Mouse (Mus musculus) forebrain, embryonic 11.5 days (tissue): Measurements from ENCODE around the gene Cma1. TPM values are rescaled to one million over a fixed set of nuclear protein-coding genes. Genes with fewer than 3 reads are reported as not detected.

Experiments
- ATAC-seq: fragments of 200-750 bp; cut with Nextera tagmentation; replicated peaks from 2 replicates; pipeline ENCODE4 v1.8.0; 2017; ENCODE audit warnings: moderate TSS enrichment; ENCODE audit not compliant: low FRiP score
- DNase-seq: peaks from one replicate; pipeline ENCODE4 v3.0.0-alpha.2; 2017; ENCODE audit warnings: low spot score
- H3K27ac ChIP-seq: fragments of 300-500 bp; sonication (generic); 2 replicates; pipeline ENCODE4 v1.5.1; 2014; ENCODE audit warnings: low read depth, low read length
- H3K27me3 ChIP-seq: fragments of 300-500 bp; sonication (generic); 2 replicates; pipeline ENCODE4 v1.6.1; 2014; ENCODE audit warnings: mild to moderate bottlenecking, low read length, mixed read lengths; ENCODE audit not compliant: control insufficient read depth, insufficient read depth
- H3K36me3 ChIP-seq: fragments of 300-500 bp; sonication (generic); 2 replicates; pipeline ENCODE4 v1.6.1; 2014; ENCODE audit warnings: mild to moderate bottlenecking, low read length, moderate library complexity, mixed read lengths; ENCODE audit not compliant: control insufficient read depth, insufficient read depth
- H3K4me1 ChIP-seq: fragments of 300-500 bp; sonication (generic); replicated peaks from 2 replicates; pipeline ENCODE4 v1.6.1; 2014; ENCODE audit warnings: low read length, mixed read lengths; ENCODE audit not compliant: control insufficient read depth, insufficient read depth
- H3K4me2 ChIP-seq: fragments of 300-500 bp; sonication (generic); 2 replicates; pipeline ENCODE4 v1.6.1; 2014; ENCODE audit warnings: low read depth, mild to moderate bottlenecking, low read length, moderate library complexity, mixed read lengths; ENCODE audit not compliant: severe bottlenecking
- H3K4me3 ChIP-seq: fragments of 300-500 bp; sonication (generic); 2 replicates; pipeline ENCODE4 v1.5.1; 2014; ENCODE audit warnings: low read depth, low read length
- H3K9ac ChIP-seq: fragments of 300-500 bp; sonication (generic); 2 replicates; pipeline ENCODE4 v1.6.1; 2014; ENCODE audit warnings: low read length
- H3K9me3 ChIP-seq: fragments of 300-500 bp; sonication (generic); 2 replicates; pipeline ENCODE4 v1.6.1; 2016; ENCODE audit warnings: low read length, mixed read lengths; ENCODE audit not compliant: control insufficient read depth
- WGBS: fragments of 180-500 bp; shearing (Covaris S2); extraction: QIAGEN DNeasy Blood & Tissue Kit; methylation state at CpG from one replicate; pipeline ENCODE4 v1.1.7; 2014; 5-methylcytosine and 5-hydroxymethylcytosine counted together
- polyA plus RNA-seq: library from polyadenylated mRNA; unstranded; fragments of >200 nt; fragmentation: Nextera tagmentation; extraction: Ambion mirVana; gene quantifications from 2 replicates; pipeline ENCODE4 v1.2.1, GENCODE M21; 2014

Cma1 gene
- polyA plus RNA-seq, 1 experiment from 2014 or later, result not detected

DNA sequence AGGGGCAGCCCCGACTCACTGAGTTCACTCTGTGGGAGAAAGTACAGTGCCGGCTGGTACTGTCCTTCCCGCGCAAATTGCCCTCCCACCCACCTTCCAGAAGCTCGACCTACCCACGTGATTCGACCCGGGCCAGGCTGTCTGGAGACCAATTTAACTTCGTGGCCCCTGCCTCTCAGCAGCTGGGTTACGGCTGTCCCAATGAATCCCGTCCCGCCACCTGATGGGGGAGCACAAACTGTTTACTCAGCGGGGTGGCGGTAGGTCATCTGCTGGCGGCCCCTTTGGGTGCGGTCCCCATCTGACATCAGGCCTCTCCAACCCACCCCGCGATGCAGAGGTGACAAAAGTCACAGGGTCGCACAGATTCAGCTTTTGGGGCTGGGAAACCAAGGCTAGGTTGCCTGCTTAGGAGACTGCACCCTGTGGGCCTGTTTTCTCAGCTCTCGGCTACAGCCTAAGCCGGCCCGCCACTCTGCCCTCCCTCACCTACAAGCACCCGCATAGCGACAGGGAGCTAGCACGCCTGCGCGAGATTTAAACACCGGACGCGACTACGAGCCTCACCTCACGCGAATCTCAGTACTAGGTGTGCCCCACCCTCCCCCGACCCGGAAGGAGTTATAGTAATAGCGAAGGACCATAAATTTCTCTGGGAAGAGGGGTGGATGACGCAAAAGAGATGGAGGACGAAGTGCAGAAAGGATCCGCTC is 44.6 kb downstream of the Cma1 start, which contains the start of gene Sdr39u1:
Sdr39u1 (minus strand) TSS at position 593 of the 713 bp plus-strand sequence.
- H3K27ac ChIP-seq, result no peak within 1 kb of the TSS
- peak within 1 kb of the TSS; percentile 40 for H3K4me3 ChIP-seq
- ATAC-seq (peak; percentile 89), DNase-seq (peak; percentile 89)
- H3K9ac ChIP-seq, result peak within 1 kb of the TSS; percentile 68
- H3K27me3 ChIP-seq, result no peaks in the 10 kb centered on the region
- peaks cover 9% of the 10 kb centered on the region; the same call in 1 of the 2 replicates for H3K4me1 ChIP-seq
- H3K4me2 ChIP-seq, result peak within 1 kb of the TSS; percentile 82
- H3K36me3 ChIP-seq, result peaks cover 3% of the 10 kb centered on the region; the same call in 1 of the 2 replicates
- 6% methylated on average over 39 of the region's 39 CpGs for WGBS
- no peaks in the 10 kb centered on the region for H3K9me3 ChIP-seq

DNA sequence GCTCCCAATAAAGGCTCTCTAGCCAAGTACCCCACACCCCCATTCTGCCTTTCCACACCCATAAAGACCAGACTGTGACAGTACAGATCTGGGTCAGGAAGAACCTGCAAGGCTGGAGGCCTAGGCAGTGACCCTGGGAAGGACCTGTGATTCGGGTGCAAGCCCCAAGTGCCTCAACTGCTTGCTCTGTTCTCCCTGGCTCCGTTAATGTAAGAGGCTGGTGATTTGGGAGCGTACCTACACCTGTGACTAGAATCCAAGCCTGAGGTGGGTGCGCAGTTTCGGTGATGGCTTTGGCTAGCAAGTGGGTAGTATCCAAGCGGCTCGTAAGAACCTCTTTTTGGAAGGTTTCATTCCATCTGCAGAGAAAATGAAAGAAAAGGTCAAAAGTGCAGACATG is 45.5 kb downstream of the Cma1 start:
- H3K27ac ChIP-seq, result no peak overlapping the region
- no peaks in the 10 kb centered on the region for H3K9me3 ChIP-seq
- H3K4me3 ChIP-seq, result no peak overlapping the region
- H3K4me2 ChIP-seq, result no peak overlapping the region
- H3K36me3 ChIP-seq, result peaks cover 3% of the 10 kb centered on the region; the same call in 1 of the 2 replicates
- no peak for ATAC-seq
- H3K27me3 ChIP-seq, result no peaks in the 10 kb centered on the region
- 90% methylated on average over 7 of the region's 7 CpGs for WGBS
- H3K4me1 ChIP-seq, result peaks cover 9% of the 10 kb centered on the region; the same call in 1 of the 2 replicates
- no peak overlapping the region for H3K9ac ChIP-seq
- DNase-seq, result no peak

- H3K4me3 ChIP-seq, result no peak overlapping the region
- no peaks in the 10 kb centered on the region for H3K9me3 ChIP-seq
- no peak overlapping the region for H3K4me2 ChIP-seq
- ATAC-seq, result no peak
- H3K27me3 ChIP-seq, result no peaks in the 10 kb centered on the region
- peaks cover 9% of the 10 kb centered on the region; the same call in 1 of the 2 replicates for H3K4me1 ChIP-seq
- H3K27ac ChIP-seq, result no peak overlapping the region
- WGBS, result 90% methylated on average over 12 of the region's 12 CpGs
- no peak overlapping the region for H3K9ac ChIP-seq
- DNase-seq, result no peak
- peaks cover 3% of the 10 kb centered on the region; the same call in 1 of the 2 replicates for H3K36me3 ChIP-seq
Measured at GRCm38 (mm10) chr14:55897671-55898070, 46.8 kb downstream of the Cma1 start.

Other genes with a start within 250 kb of the Cma1 start
- gene Tgm1, start 230.7 kb downstream of the Cma1 start, polyA plus RNA-seq, result 0.21 and 1.4 TPM in 2 replicates
- gene Rabggta, start 222.4 kb downstream of the Cma1 start, polyA plus RNA-seq, result 23.4 and 27.1 TPM in 2 replicates
- 63.6 and 76.7 TPM in 2 replicates for gene Dhrs1, start 199.0 kb downstream of the Cma1 start, polyA plus RNA-seq
- 54.2 and 57.4 TPM in 2 replicates for gene Nop9, start 199.0 kb downstream of the Cma1 start, polyA plus RNA-seq
- not detected in 2 replicates for gene Cideb, start 186.2 kb downstream of the Cma1 start, polyA plus RNA-seq
- 0.32 and 0.43 TPM in 2 replicates for gene Ltb4r2, start 183.2 kb downstream of the Cma1 start, polyA plus RNA-seq
- gene Ltb4r1, start 178.7 kb downstream of the Cma1 start, polyA plus RNA-seq, result 0.45 TPM in 1 of 2 replicates, not detected in the other
- gene Adcy4, start 160.6 kb downstream of the Cma1 start, polyA plus RNA-seq, result 6.1 and 7.2 TPM in 2 replicates
- 6.6 and 9.7 TPM in 2 replicates for gene Ripk3, start 155.8 kb downstream of the Cma1 start, polyA plus RNA-seq
- 30.8 and 32.7 TPM in 2 replicates for gene Nfatc4, start 121.5 kb downstream of the Cma1 start, polyA plus RNA-seq
- gene Nynrin, start 90.7 kb downstream of the Cma1 start, polyA plus RNA-seq, result 20.2 and 20.3 TPM in 2 replicates
- 0.37 TPM in 1 of 2 replicates, not detected in the other for gene Cbln3, start 60.3 kb downstream of the Cma1 start, polyA plus RNA-seq
- gene Khnyn, start 59.7 kb downstream of the Cma1 start, polyA plus RNA-seq, result 13.6 and 14.9 TPM in 2 replicates
- gene Sdr39u1, start 44.4 kb downstream of the Cma1 start, polyA plus RNA-seq, result 38.0 and 48.6 TPM in 2 replicates
- gene Cma2, start 6.3 kb upstream of the Cma1 start, polyA plus RNA-seq, result not detected in 2 replicates
- not detected in 2 replicates for gene Mcpt1, start 73.3 kb upstream of the Cma1 start, polyA plus RNA-seq
- gene Mcpt9, start 85.8 kb upstream of the Cma1 start, polyA plus RNA-seq, result not detected in 2 replicates
- gene Mcpt2, start 97.4 kb upstream of the Cma1 start, polyA plus RNA-seq, result not detected in 2 replicates
- not detected in 2 replicates for gene Mcpt4, start 117.6 kb upstream of the Cma1 start, polyA plus RNA-seq
- not detected in 2 replicates for gene Mcpt8, start 140.6 kb upstream of the Cma1 start, polyA plus RNA-seq
- gene Ctsg, start 157.9 kb upstream of the Cma1 start, polyA plus RNA-seq, result not detected in 2 replicates
- not detected in 2 replicates for gene Gzme, start 175.9 kb upstream of the Cma1 start, polyA plus RNA-seq
- not detected in 2 replicates for gene Gzmd, start 187.9 kb upstream of the Cma1 start, polyA plus RNA-seq
- gene Gzmg, start 214.9 kb upstream of the Cma1 start, polyA plus RNA-seq, result not detected in 2 replicates
- gene Gzmn, start 229.9 kb upstream of the Cma1 start, polyA plus RNA-seq, result not detected in 2 replicates